Mouse (Mus musculus): ENCODE measurements around the gene Mrm2. TPM values are rescaled to one million over a fixed set of nuclear protein-coding genes. Genes with fewer than 3 reads are reported as not detected.

Gene Mrm2
- polyA plus RNA-seq, 2 experiments from 2014 or later, result 10.6 to 14.9 TPM

GRCm38 (mm10) chr5:140342880-140343279 is 11.2 kb upstream of the Mrm2 start:
- ATAC-seq, result no peak

GRCm38 (mm10) chr5:140339836-140340235 is 8.1 kb upstream of the Mrm2 start:
- no peak for ATAC-seq

- no peak for ATAC-seq
These were observed 7.1 kb upstream of the Mrm2 start for GRCm38 (mm10) chr5:140338779-140339178.

- no peak for ATAC-seq
These were observed 5.0 kb upstream of the Mrm2 start for GRCm38 (mm10) chr5:140336680-140337079.

- ATAC-seq, result no peak
These were observed 1.9 kb upstream of the Mrm2 start for GRCm38 (mm10) chr5:140333631-140334030.

GRCm38 (mm10) chr5:140332519-140332918 is 821 bp upstream of the Mrm2 start:
- ATAC-seq, result no peak

- ATAC-seq, result no peak
These were observed 7.6 kb downstream of the Mrm2 start for GRCm38 (mm10) chr5:140324058-140324457.

GRCm38 (mm10) chr5:140321756-140322575 is 9.7 kb downstream of the Mrm2 start:
- peak; percentile 20 for ATAC-seq

GRCm38 (mm10) chr5:140321042-140321755 is 10.5 kb downstream of the Mrm2 start, which contains the start of the genes Mad1l1 and Nudt1:
Mad1l1 (minus strand) TSS chr5:140321552.
Nudt1 (plus strand) TSS chr5:140321656.
- peak; percentile 99 for ATAC-seq

GRCm38 (mm10) chr5:140316716-140317115 is 15.0 kb downstream of the Mrm2 start:
- no peak for ATAC-seq

GRCm38 (mm10) chr5:140307602-140308001 is 24.1 kb downstream of the Mrm2 start:
- ATAC-seq, result no peak

- no peak for ATAC-seq
These were observed 25.7 kb downstream of the Mrm2 start for GRCm38 (mm10) chr5:140306016-140306415.

- no peak for ATAC-seq
These were observed 33.4 kb downstream of the Mrm2 start for GRCm38 (mm10) chr5:140298291-140298690.

- ATAC-seq, result peak; percentile 62
These were observed 39.5 kb downstream of the Mrm2 start for GRCm38 (mm10) chr5:140292152-140292551.

- ATAC-seq, result no peak
These were observed 42.5 kb downstream of the Mrm2 start for GRCm38 (mm10) chr5:140289161-140289560.

GRCm38 (mm10) chr5:140288287-140288686 is 43.4 kb downstream of the Mrm2 start:
- ATAC-seq, result no peak

GRCm38 (mm10) chr5:140284761-140285160 is 46.9 kb downstream of the Mrm2 start:
- ATAC-seq, result no peak

GRCm38 (mm10) chr5:140284011-140284410 is 47.7 kb downstream of the Mrm2 start:
- no peak for ATAC-seq

GRCm38 (mm10) chr5:140282900-140283299 is 48.8 kb downstream of the Mrm2 start:
- no peak for ATAC-seq

GRCm38 (mm10) chr5:140282376-140282775 is 49.3 kb downstream of the Mrm2 start:
- no peak for ATAC-seq

GRCm38 (mm10) chr5:140280205-140280604 is 51.5 kb downstream of the Mrm2 start:
- no peak for ATAC-seq

All from CD4-positive, CD25-positive, alpha-beta regulatory T cell, adult 4 months (primary cell).